Mouse (Mus musculus): ENCODE results near the gene Itpr1. TPM values are rescaled to one million over a fixed set of nuclear protein-coding genes. Genes with fewer than 3 reads are reported as not detected.

The Itpr1 gene
- polyA plus RNA-seq, 1 experiment from 2014 or later: 3.5 TPM

GRCm38 (mm10) chr6:108338362-108338761 lies 125.5 kb downstream of the Itpr1 start:
- no peak overlapping the region for H3K4me2 ChIP-seq (ENCODE audit: low read depth, low read length)
- no peak overlapping the region for H3K27ac ChIP-seq (ENCODE audit: low read depth, low read length)
- H3K9ac ChIP-seq (replicated peaks; ENCODE audit: low read depth, low read length): no peak overlapping the region
- H3K4me3 ChIP-seq (ENCODE audit: low read depth, low read length): no peak overlapping the region
- ATAC-seq (ENCODE audit: low read depth): no peak
- no peaks in the 10 kb centered on the region for H3K36me3 ChIP-seq (ENCODE audit: control insufficient read depth, insufficient read depth, low read length)
- H3K27me3 ChIP-seq (ENCODE audit: control insufficient read depth, insufficient read depth, low read length): no peaks in the 10 kb centered on the region
- no peaks in the 10 kb centered on the region for H3K9me3 ChIP-seq (ENCODE audit: control insufficient read depth, low read length)
- no peaks in the 10 kb centered on the region for H3K4me1 ChIP-seq (ENCODE audit: control insufficient read depth, insufficient read depth, low read length)
- WGBS: 95% methylated on average over 5 of the region's 5 CpGs

- 90% methylated on average over 5 of the region's 5 CpGs for WGBS
- Histone ChIP-seq H3K27ac (ENCODE audit: low read depth, low read length) (no peak overlapping the region), H3K4me3 (ENCODE audit: low read depth, low read length) (no peak overlapping the region), H3K27me3 (ENCODE audit: control insufficient read depth, insufficient read depth, low read length) (no peaks in the 10 kb centered on the region), H3K4me2 (ENCODE audit: low read depth, low read length) (no peak overlapping the region), H3K4me1 (ENCODE audit: control insufficient read depth, insufficient read depth, low read length) (no peaks in the 10 kb centered on the region), H3K36me3 (ENCODE audit: control insufficient read depth, insufficient read depth, low read length) (no peaks in the 10 kb centered on the region), H3K9ac (replicated peaks; ENCODE audit: low read depth, low read length) (no peak overlapping the region), H3K9me3 (ENCODE audit: control insufficient read depth, low read length) (no peaks in the 10 kb centered on the region)
- ATAC-seq (ENCODE audit: low read depth): no peak
These were observed 130.1 kb downstream of the Itpr1 start for GRCm38 (mm10) chr6:108342989-108343388.

GRCm38 (mm10) chr6:108343781-108344310 lies 130.9 kb downstream of the Itpr1 start:
- Histone ChIP-seq H3K9me3 (ENCODE audit: control insufficient read depth, low read length) (no peaks in the 10 kb centered on the region), H3K27me3 (ENCODE audit: control insufficient read depth, insufficient read depth, low read length) (no peaks in the 10 kb centered on the region), H3K4me2 (ENCODE audit: low read depth, low read length) (no peak overlapping the region), H3K4me1 (ENCODE audit: control insufficient read depth, insufficient read depth, low read length) (no peaks in the 10 kb centered on the region), H3K4me3 (ENCODE audit: low read depth, low read length) (no peak overlapping the region), H3K9ac (replicated peaks; ENCODE audit: low read depth, low read length) (no peak overlapping the region), H3K36me3 (ENCODE audit: control insufficient read depth, insufficient read depth, low read length) (no peaks in the 10 kb centered on the region), H3K27ac (ENCODE audit: low read depth, low read length) (no peak overlapping the region)
- 85% methylated on average over 4 of the region's 4 CpGs for WGBS
- ATAC-seq (ENCODE audit: low read depth): no peak

GRCm38 (mm10) chr6:108350801-108351200 lies 137.9 kb downstream of the Itpr1 start:
- H3K4me2 ChIP-seq (ENCODE audit: low read depth, low read length): no peak overlapping the region
- H3K27ac ChIP-seq (ENCODE audit: low read depth, low read length): no peak overlapping the region
- H3K9ac ChIP-seq (replicated peaks; ENCODE audit: low read depth, low read length): no peak overlapping the region
- 92% methylated on average over 2 of the region's 2 CpGs for WGBS
- no peaks in the 10 kb centered on the region for H3K4me1 ChIP-seq (ENCODE audit: control insufficient read depth, insufficient read depth, low read length)
- H3K27me3 ChIP-seq (ENCODE audit: control insufficient read depth, insufficient read depth, low read length): no peaks in the 10 kb centered on the region
- ATAC-seq (ENCODE audit: low read depth): no peak
- no peaks in the 10 kb centered on the region for H3K36me3 ChIP-seq (ENCODE audit: control insufficient read depth, insufficient read depth, low read length)
- no peaks in the 10 kb centered on the region for H3K9me3 ChIP-seq (ENCODE audit: control insufficient read depth, low read length)
- no peak overlapping the region for H3K4me3 ChIP-seq (ENCODE audit: low read depth, low read length)

- no peak overlapping the region for H3K27ac ChIP-seq (ENCODE audit: low read depth, low read length)
- no peak overlapping the region for H3K4me3 ChIP-seq (ENCODE audit: low read depth, low read length)
These were observed 139.1 kb downstream of the Itpr1 start for GRCm38 (mm10) chr6:108351998-108352397.

GRCm38 (mm10) chr6:108367412-108367811 lies 154.5 kb downstream of the Itpr1 start:
- no peak overlapping the region for H3K4me3 ChIP-seq (ENCODE audit: low read depth, low read length)
- no peak overlapping the region for H3K27ac ChIP-seq (ENCODE audit: low read depth, low read length)
- H3K9ac ChIP-seq (replicated peaks; ENCODE audit: low read depth, low read length): no peak overlapping the region
- H3K4me1 ChIP-seq (ENCODE audit: control insufficient read depth, insufficient read depth, low read length): no peaks in the 10 kb centered on the region
- H3K9me3 ChIP-seq (ENCODE audit: control insufficient read depth, low read length): no peaks in the 10 kb centered on the region
- H3K4me2 ChIP-seq (ENCODE audit: low read depth, low read length): no peak overlapping the region
- WGBS: 89% methylated on average over 4 of the region's 4 CpGs
- H3K27me3 ChIP-seq (ENCODE audit: control insufficient read depth, insufficient read depth, low read length): no peaks in the 10 kb centered on the region
- no peaks in the 10 kb centered on the region for H3K36me3 ChIP-seq (ENCODE audit: control insufficient read depth, insufficient read depth, low read length)
- no peak for ATAC-seq (ENCODE audit: low read depth)

More at GRCm38 (mm10) chr6:108351998-108352397, 139.1 kb downstream of the Itpr1 start:
- ATAC-seq (ENCODE audit: low read depth): no peak
- Histone ChIP-seq H3K4me2 (ENCODE audit: low read depth, low read length) (no peak overlapping the region), H3K9me3 (ENCODE audit: control insufficient read depth, low read length) (no peaks in the 10 kb centered on the region), H3K9ac (replicated peaks; ENCODE audit: low read depth, low read length) (no peak overlapping the region), H3K27me3 (ENCODE audit: control insufficient read depth, insufficient read depth, low read length) (no peaks in the 10 kb centered on the region), H3K4me1 (ENCODE audit: control insufficient read depth, insufficient read depth, low read length) (no peaks in the 10 kb centered on the region), H3K36me3 (ENCODE audit: control insufficient read depth, insufficient read depth, low read length) (no peaks in the 10 kb centered on the region)
- 77% methylated on average over 8 of the region's 8 CpGs for WGBS

GRCm38 (mm10) chr6:108369031-108369430 lies 156.1 kb downstream of the Itpr1 start:
- no peak for ATAC-seq (ENCODE audit: low read depth)
- H3K4me2 ChIP-seq (ENCODE audit: low read depth, low read length): no peak overlapping the region
- no peak overlapping the region for H3K4me3 ChIP-seq (ENCODE audit: low read depth, low read length)
- H3K27me3 ChIP-seq (ENCODE audit: control insufficient read depth, insufficient read depth, low read length): no peaks in the 10 kb centered on the region
- H3K4me1 ChIP-seq (ENCODE audit: control insufficient read depth, insufficient read depth, low read length): no peaks in the 10 kb centered on the region
- 97% methylated on average over 11 of the region's 11 CpGs for WGBS
- H3K36me3 ChIP-seq (ENCODE audit: control insufficient read depth, insufficient read depth, low read length): no peaks in the 10 kb centered on the region
- H3K9me3 ChIP-seq (ENCODE audit: control insufficient read depth, low read length): no peaks in the 10 kb centered on the region
- no peak overlapping the region for H3K9ac ChIP-seq (replicated peaks; ENCODE audit: low read depth, low read length)
- no peak overlapping the region for H3K27ac ChIP-seq (ENCODE audit: low read depth, low read length)

GRCm38 (mm10) chr6:108371347-108371893 lies 158.5 kb downstream of the Itpr1 start:
- ATAC-seq (ENCODE audit: low read depth): no peak
- H3K36me3 ChIP-seq (ENCODE audit: control insufficient read depth, insufficient read depth, low read length): no peaks in the 10 kb centered on the region
- no peaks in the 10 kb centered on the region for H3K27me3 ChIP-seq (ENCODE audit: control insufficient read depth, insufficient read depth, low read length)
- H3K4me1 ChIP-seq (ENCODE audit: control insufficient read depth, insufficient read depth, low read length): no peaks in the 10 kb centered on the region
- H3K4me2 ChIP-seq (ENCODE audit: low read depth, low read length): no peak overlapping the region
- no peaks in the 10 kb centered on the region for H3K9me3 ChIP-seq (ENCODE audit: control insufficient read depth, low read length)
- H3K4me3 ChIP-seq (ENCODE audit: low read depth, low read length): no peak overlapping the region
- 95% methylated on average over 7 of the region's 7 CpGs for WGBS
- no peak overlapping the region for H3K9ac ChIP-seq (replicated peaks; ENCODE audit: low read depth, low read length)
- H3K27ac ChIP-seq (ENCODE audit: low read depth, low read length): no peak overlapping the region

GRCm38 (mm10) chr6:108374019-108374418 lies 161.1 kb downstream of the Itpr1 start:
- no peak for ATAC-seq (ENCODE audit: low read depth)
- WGBS: 82% methylated on average over 7 of the region's 7 CpGs
- H3K27me3 ChIP-seq (ENCODE audit: control insufficient read depth, insufficient read depth, low read length): no peaks in the 10 kb centered on the region

More at GRCm38 (mm10) chr6:108374019-108374418, 161.1 kb downstream of the Itpr1 start:
- H3K4me3 ChIP-seq (ENCODE audit: low read depth, low read length): no peak overlapping the region
- H3K36me3 ChIP-seq (ENCODE audit: control insufficient read depth, insufficient read depth, low read length): no peaks in the 10 kb centered on the region
- H3K4me2 ChIP-seq (ENCODE audit: low read depth, low read length): no peak overlapping the region
- H3K4me1 ChIP-seq (ENCODE audit: control insufficient read depth, insufficient read depth, low read length): no peaks in the 10 kb centered on the region
- no peak overlapping the region for H3K27ac ChIP-seq (ENCODE audit: low read depth, low read length)
- H3K9me3 ChIP-seq (ENCODE audit: control insufficient read depth, low read length): no peaks in the 10 kb centered on the region
- H3K9ac ChIP-seq (replicated peaks; ENCODE audit: low read depth, low read length): no peak overlapping the region
